Mouse (Mus musculus) thymus, postnatal 10 days (tissue): ENCODE measurements around the gene Recql5.

ENCODE experiments used
- DNase-seq, 2 experiments: peaks; one replicate each; pipeline ENCODE4 v3.0.0; 2021; ENCODE audit warnings: low spot score in 2 of 2

Recql5 gene

DNA sequence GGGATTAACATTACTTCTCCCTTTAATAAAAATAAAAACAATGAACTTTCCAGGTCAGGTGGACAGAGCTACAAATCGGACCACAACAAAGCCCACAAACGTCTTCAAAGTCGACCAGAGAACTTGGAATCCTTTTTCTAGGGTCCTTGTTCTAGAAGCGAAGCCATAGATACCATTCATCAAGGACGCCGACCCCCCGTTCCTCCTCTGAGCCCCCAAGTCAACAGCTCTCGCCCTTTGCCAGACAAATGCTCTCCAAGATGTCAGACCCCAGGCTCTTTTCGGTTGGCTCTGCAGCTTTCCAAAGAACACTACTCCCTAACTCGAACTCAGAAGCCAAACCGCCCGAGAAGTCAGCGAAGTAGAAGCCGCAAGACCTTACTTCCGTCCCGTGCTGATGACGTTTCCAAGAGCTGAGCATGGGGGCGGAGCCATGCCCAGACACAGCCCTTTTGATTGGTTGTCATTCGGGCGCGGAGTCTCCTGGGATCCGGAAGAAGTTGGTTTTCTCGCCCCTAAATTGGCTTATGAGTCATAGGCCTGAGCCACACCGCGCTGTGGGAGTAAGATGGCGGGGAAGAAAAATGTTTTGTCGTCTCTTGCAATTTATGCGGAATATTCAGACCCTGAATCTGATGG, at the start of gene Recql5, which contains the start of gene Sap30bp:
Gene Recql5, minus strand, starts transcription at position 370 of the 639 bp plus-strand sequence.
Gene Sap30bp, plus strand, starts transcription at position 175 of the 639 bp plus-strand sequence.
- DNase-seq = peak; percentile 94 to 97

DNA sequence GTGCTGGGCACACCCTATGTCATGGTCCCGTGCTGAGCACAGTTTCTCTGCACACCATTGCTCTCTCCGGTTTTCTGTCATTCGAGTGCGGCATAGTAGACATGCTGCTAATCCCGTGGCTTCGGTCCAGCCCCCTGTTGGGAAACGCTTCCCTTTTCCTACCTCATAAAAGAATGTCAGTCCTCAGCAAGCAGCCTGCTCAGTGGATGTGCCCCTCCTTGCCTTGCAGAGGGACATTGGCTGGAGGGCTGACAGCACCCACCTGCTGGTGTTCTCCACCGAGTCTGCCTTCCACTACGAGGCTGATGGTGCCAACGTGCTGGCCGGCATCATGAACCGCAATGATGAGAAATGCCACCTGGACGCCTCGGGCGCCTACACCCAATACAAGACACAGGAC, 49.2 kb upstream of the Recql5 start:
- no peak for DNase-seq

DNA sequence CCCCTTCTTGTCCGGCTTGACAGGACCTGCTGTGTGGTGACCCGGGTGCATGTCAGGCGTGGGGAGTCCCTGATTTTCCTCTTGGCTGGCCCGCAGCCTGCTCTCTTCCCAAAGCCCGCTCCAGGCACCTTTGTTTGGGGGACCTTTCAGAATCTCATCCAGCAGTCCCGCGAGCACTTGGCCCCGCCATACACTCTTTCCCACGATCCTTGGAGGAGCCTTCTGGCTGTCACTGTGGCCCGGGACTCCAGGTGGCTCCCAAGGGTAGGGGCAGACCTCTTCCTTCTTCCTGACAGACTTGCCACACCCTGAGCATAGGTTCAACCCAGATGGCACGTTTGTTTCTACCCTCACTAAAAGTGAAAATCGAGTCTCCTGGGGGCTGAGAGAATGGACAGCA, 42.3 kb upstream of the Recql5 start:
- no peak for DNase-seq

DNA sequence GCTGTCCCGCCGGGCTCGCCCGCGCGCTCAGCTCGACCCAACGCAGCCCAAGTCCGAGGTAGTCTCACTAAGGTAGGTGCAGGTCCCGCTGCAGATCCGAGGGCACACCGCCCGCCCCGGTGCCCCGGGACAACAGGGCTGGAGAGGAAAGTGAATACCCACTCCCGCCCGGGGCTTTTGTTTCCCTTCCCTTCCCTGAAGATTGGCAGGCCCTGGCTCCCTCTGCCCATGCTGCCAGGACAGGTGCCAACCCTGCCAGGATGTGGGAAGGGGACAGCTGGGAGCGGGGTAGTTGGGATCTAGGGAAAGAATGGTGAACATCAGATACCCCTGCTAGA, 41.8 kb upstream of the Recql5 start:
- DNase-seq = no peak

DNA sequence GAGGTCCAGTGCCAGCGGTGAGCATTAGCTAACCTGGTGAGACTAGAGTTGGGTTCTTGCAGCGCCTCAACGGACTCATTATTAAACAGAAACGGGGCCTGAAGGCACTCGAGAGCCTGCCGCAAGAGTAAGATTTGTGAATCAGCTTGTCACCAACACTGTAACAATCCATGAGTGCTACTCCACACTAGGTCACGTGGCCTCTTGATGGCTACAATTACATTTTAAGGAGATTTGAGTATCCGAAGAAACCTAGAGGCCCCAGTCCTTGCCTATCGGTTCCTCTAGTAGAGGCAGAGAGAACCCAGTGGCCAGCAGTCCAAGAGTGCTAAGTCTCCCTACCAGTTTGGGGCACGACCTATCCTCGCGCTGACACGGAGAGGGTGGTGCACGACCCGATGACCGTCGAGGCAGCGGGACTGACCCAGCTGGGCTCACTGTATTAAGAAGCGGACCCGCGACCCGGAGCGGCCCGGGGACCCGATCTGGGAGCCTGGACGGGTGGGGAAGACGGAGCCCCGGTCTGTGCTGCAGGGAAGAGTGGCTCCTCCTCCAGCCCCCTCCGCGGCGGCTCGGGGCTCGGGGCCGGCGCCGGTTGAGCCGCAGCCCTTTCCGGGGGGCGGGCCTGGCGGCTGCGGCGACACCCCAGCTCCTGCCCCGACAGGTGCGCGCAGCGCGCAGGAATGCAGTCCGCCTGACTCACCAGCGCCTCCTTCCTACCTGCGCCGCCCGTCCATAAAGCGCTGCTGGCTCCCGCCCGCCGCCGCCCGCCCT, 41.2 kb upstream of the Recql5 start, which contains the start of gene Itgb4:
Gene Itgb4, plus strand, starts transcription at position 401 of the 774 bp plus-strand sequence.
- DNase-seq = peak; percentile 69 to 78

DNA sequence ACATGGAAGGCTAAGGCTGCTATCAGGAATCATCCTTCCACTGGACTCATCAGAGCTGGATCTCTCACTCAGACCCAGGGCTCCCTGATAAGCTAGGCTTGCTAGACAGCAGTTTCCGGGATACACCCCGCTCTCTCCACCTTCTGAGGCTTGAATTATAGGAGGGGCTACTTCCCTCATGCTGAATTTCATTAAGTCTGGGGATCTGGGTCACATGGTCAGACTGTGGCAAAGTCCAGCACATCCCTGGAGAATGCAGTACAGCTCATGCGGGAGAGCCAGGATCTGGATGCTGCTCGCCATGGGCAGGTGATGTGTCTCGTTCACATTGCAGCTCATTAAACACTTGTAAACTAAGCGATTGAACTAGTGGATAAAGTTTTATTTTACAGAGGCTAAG, 37.7 kb upstream of the Recql5 start:
- no peak for DNase-seq

DNA sequence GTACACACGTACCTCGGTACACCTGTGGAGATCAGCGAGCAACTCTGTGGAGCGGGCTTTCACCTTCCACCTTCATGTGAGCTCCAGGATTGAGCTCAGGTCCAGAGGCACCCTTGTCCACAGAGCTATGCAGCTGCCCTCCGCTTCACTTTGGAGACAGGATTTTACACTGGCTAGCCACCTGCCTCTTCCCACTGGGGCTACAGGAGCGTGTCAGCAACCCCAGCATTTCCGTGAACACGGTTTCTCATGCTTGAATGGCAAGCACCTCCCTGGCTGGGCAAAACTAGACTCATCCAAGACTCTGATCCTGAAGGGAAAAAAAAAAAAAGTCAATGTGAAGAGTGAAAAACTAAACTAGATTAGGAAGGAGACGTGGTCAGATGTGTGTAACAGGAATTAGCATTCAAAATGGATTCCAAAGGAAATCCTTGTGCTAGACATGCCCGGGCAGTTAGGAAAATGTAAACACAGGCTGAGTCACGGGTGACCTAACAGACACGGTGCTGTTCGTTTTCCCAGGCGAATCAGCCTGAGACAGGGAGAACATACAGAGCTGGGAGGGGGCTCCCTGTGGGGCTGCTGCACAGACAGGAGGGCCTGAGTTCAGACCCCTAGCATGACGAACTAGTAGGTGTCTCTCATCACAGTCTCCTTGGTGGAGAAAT, 36.9 kb upstream of the Recql5 start:
- DNase-seq = no peak

DNA sequence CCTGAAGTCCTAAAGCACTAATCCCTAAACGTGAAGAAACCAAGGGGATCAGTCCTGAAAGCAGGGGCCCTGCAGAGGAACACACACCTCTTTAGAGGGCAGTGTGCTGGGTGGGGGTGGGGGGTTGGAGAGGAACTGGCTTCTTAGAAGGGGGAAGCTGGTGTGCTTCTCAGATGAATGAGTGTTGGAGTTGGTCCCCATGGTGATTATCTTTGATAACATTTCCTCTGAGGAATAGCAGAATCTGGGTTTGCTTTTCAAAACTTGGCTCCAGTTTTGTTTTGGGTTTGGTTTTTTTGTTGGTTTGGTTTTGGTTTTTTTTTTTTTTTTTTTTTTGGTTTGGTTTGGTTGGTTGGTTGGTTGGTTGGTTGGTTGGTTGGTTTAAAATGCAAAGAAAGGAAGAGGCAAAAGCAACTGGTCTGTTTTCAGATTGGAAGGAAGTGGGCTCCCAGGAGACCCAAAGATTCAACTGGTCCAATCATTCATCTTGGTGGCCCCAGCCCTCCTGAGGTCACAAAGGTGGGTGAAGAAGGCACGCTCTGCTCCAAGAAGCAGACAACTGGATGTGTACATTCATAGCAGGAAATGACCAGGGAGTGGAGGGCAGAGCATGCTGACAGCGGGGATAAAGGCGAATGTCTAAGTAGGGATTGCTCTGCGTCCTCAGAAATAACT, 35.6 kb upstream of the Recql5 start:
- DNase-seq = no peak

DNA sequence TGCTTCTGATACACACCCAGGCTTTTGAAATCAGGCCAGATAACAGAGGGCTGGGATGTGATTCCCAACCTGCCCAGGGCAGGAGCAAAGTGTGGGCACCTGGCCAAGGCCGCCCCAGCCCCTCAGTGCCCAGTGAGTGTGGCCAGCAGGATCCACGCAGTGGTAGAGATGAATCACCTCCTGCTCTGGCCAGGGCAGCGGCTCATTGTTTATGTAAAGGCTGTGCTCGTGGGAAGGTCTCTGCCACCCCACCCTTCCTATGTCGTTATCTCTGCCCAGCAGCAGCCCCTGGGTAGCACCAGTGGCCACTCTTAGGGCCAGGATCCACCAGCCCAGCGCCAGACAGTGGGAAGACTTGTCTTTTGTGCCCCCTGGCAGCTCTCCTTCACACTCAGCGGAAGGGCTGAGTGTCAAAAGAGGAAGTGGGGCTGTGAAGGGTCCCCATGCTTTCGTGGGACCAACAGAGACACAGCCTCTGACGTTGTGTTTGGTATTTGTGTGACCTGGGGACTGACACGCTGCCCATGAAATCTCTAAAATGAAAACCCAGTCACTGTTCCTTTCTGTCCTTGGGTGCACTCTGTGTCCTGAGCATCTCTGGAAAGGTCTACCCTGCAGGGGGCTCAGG, 31.8 kb upstream of the Recql5 start:
- no peak for DNase-seq

DNA sequence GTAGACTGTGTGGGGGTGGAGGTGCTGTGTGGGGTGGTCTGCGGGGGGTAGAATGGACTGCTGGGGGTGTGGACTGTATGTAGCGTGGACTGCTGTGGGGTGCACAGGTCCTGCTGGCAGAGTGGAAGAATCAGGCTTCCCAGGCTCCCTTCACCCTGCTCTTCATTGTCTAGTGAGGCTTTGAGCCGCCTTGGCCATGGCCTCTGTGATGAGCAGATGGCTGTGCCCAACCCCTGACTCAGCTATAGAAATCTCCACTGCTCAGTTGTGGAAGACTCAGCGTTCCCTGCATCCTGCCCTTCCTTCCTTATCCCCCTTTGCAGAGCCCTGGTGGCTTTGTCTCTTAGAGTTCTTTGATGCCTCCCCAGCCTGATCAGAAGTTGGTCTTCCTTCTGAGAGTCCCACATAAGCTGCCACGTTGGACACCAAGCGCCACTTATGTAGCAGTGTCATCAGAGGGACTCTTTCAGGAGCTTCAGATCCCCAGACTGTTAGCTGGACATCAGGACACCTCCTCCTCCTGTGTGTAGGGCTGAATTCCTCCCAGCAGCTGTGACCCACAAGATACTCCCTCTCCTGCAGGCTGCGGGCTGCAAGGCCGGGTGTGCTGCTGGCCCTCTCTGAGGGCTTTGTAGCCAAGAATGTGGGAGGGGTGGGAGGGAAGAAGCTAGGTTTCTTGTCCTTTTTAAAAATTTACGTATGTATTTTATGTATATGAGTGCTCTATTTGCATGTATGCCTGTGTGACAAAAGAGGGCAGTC, 29.6 kb upstream of the Recql5 start:
- no peak for DNase-seq

DNA sequence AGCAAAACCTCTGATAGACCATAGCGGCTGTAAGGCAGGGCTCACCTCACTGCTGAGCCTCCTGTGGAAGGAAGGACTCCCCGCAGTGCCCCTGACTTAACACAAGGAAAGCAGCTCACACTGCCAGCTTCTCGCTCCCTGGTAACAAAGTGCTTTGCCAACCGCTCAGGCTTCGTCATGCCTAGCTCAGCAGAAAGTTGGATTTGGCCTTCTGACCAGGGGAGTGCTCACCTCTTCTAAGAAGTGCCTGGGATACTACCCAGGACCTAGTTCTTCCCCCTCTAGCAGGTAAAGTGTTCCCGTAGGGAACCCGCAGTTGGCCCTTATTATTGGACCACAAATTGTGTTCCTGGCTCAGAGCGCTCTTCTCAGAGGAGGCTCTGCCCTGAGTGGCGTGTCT, 25.7 kb upstream of the Recql5 start:
- no peak for DNase-seq

DNA sequence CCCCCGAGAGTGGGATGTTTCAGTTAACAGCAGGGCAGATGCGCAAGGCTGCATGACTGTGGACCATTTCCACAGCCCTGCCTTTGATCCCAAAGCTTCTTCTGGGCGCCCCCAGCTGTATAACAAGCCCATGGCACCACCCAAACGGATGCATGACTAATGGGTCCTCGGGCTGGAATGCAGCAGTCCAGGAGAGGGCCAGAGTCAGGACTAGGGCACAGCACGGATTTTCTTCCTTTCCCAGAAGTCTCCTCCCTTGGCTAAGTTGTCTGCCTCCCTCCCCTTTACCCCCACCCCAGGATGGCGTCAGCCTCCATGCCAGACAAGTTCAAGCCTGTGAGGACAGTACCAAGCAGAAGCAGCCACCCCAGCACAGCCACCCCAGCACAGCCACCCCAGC, 24.7 kb upstream of the Recql5 start:
- DNase-seq = no peak

DNA sequence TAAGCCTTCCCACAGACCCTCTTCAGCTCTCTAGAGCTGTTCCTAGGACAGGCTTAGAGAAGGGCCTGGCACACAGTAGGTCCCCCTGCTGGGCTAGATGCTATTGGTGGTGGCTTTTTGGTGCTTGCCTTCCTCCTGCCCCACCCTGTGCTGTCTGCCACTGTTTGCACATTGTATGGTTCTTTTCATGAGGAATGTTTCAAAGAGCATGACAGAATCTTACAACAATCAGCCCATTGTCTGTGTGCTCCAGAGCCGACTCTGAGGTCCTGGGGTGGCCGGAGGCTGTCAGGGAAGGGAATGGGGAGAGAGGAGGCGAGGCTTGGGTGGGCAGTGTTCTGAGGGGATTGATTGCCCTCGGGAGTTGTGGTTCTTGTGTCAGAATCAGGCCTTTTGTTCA, 23.2 kb upstream of the Recql5 start:
- DNase-seq = no peak

DNA sequence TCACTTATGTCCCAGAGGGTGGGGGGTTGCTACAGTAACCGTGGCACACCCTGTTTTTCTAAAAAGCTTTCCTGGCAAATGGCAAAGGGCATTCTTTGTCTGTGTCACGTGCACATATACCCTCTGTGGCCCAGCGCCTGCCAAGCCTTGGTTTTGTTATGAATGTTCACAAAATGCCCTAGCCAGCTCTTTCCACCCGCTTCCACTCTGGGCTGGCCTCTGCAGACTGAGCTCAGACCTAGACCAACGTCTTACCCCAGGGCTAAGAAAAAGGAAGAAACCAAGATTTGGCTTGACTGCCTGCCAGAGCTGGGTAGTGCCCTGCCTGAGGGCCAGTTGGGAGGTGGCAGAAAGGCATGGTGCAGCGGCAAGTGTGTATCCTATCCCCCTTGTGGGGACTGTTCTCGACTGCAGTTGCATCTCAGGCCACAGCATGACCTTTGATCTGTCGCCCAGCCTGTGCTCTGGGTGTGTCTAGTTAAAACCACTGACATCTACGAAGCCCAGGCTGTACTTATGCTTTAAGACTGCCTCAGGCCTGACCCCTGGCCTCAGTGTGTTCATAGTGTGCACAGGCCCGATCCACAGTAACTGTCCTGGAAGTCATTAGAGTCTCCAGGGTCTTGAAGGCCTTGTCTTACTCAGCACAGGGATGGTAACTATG, 22.1 kb upstream of the Recql5 start:
- DNase-seq = no peak

DNA sequence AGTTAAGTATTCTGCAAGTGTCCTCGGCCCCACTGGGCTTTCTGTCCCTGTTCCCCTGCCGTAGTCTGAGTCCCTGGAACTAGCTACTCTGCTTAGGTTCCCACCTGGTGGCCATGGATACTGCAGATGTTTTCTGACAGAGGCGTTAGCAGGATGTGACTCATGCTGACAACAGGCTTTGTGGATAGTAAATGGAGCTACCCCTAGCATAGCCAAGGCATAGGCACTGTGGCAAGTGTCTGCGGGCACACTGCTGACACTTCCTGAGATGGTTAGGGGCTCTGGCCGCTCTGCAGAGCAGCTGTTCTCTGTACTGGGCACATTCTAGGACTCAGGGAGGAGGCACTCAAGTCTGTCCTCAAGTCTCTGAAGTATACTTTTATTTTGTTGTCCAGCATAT, 21.4 kb upstream of the Recql5 start:
- DNase-seq = no peak

DNA sequence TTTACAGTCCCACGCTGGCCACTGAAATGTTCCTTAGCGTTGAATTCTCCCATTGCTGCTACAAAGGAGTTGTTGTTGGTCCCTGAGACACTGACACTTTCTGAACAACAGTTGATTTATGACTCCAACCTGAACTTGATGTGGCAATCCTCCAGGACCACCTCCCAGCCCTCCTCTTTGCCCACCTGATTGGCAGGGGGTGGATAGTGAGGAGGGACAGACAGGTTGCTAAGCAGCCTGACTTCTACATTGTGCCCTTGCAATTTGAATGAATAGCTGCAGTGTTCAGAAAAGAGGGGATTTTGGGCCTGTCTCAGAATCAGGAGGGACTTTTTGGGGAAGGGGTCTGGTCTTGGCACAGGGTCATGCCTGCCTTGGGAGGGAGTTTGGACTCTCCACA, 17.4 kb upstream of the Recql5 start:
- no peak for DNase-seq

DNA sequence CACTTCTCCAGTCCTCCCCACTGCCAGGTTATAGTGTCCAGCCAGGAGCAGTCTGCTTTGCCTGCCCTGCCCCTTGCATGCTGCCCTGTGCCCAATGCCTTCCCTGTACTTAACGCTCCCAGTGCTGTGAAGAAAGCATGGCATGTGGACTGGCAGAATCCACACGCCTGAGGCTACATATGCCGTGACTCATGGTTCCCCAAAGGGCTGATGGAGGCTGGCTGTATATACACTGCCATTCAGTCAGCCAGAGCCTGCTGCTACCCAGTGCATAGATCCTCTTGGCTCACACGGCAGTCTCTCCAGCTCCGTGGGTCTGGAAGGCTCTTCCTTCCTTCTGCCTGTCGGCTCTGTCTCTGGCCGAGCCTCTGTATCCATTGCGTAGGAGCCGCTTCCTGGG, 15.0 kb upstream of the Recql5 start:
- DNase-seq = no peak

DNA sequence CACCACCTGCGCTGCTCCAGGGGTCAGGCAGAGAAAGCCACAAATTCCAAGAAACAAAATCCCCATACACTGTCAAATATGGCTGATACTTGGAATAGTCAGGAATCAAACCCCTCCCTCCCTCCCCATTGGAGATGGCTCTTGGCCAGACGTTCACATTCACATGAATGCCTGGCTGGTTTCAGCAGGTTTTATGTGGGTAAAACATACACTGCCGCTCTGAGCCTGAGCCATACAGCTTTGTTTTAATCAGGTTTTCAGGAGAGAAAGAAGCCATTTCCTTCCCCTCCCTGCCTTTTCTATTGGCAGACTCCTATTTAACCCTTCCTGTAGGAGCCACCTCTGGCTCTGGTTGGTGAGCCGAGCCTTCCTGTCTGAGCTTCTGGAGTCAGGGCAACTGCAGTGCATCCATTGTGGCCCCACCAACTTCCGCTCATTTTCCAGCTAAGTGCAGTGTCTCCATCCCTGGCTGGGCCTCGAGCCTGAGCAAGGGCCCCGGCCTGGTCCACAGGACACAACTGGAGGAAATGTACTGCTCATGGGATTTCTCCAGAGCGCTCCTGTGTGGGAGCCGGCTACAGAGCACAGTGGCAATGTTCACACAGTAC, 13.0 kb upstream of the Recql5 start:
- no peak for DNase-seq

DNA sequence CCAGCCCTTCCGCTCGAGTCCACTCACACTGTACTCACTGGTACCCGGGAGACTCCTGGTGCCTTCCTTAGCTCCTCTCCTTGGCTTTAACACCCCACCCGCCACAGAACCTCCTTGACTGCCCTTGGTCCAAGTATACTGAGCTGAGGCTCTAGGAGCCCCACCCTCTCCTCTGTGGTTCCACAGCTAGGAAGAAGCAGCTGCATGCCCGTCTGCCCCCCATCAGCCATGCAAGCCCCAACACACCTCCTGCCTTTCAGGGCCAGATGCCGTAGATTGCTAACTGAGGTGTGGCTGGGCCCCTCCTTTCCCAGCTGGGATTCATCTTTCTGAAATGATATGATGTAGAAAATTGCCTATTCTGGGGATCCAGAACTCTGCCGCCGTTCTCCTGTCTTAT, 12.0 kb upstream of the Recql5 start:
- DNase-seq = no peak

DNA sequence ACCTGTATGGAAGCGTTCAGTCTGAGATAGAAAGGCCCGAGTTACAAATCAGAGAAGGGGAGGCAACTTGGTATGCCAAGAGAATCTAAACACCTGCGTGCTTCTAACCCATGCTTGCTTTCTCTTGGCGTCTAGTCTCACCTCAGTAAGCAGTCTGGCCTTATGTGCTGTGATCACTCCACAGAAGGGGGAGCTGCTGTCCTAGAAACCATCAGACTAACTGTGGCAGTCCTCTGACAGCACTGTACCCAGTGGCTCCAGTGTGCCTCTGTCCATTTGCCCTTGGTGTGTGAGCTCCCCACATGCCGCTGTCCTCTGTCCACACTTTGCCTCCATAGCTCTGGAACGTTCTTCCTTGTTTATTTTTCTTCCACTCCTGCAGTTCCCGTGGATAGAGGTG, 8.7 kb upstream of the Recql5 start:
- DNase-seq = no peak
